Mouse (Mus musculus) brain, adult 2 months (tissue): ENCODE results near the gene Pdzk1.

Source experiments
- DNase-seq: peaks from one replicate; pipeline ENCODE4 v3.0.0; 2011; ENCODE audit warnings: low read depth, low spot score

The Pdzk1 gene

DNA sequence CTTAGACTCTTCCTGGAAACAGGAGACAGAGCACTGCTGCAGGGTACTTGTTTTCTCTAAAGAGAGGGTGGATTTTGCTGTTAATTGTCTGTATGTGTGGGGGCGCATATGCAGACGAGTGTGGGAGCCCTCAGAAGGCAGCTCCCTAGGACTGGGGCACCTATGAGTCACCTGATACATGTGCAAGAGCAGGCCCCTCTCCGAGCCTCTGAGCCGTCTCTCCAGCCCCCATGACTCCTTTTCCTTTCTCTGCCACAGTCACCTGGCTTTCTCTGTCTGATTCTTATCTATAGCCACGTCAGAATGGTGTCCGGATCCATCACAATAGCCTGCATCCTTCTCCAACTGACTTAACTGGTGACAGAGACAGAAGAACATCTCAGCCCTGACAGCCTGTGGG is 52.5 kb downstream of the Pdzk1 start:
- DNase-seq, result peak; percentile 70

DNA sequence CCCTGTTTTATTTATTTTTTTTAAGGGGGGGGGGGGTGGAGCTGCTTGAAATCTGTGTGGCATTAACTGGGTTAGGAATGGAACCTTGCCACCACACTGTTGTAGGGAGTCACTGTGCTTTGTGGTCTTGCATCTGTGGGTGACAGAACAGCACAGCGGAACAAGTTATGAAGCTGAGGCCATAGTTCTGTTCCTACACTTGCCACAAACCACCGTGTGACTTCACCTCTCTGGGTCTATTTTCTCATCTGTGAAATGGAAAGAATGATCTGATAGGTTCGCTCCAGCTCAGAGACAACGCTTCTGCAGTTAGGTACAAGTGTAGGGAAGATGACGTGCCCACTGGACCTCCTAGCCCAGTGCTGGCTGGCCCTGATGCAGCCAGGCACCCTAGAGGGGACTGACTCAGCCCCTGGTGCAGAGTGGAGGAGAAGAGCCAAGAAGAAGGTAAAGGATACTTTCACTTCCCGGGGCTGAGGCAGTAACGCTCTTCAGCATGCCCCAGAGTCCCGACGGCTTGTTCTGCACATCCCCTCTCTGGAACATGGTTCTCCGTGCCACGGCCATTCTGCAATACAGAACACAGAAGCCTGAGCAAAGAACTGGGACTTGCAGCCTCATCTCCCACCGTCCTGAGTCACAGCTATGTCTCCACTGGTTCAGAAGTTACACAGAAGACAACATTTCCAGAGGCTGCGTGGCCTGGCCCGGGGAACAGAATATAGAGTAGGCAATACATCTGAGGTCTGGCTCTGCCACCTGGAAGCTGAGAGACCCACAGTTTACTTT is 53.2 kb downstream of the Pdzk1 start:
- DNase-seq, result no peak

DNA sequence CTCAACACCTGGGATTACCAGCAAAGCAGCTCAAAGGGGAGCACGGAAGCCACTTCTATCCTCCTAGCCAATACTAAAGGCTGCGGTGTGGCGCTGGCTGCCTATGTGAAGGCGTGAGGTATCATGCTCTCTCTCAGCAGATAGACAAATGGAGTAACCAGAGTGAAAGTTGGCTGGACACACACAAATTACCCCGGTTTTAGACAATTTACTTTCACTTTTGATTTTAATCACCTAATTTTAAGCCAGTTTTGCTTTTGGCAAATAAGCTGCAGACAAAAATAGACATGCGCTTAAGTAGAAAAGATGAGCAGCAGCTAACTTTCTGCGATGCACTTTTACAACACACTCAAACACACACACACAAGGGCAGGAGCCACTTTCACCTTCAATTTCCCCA is 54.6 kb downstream of the Pdzk1 start:
- DNase-seq, result no peak

DNA sequence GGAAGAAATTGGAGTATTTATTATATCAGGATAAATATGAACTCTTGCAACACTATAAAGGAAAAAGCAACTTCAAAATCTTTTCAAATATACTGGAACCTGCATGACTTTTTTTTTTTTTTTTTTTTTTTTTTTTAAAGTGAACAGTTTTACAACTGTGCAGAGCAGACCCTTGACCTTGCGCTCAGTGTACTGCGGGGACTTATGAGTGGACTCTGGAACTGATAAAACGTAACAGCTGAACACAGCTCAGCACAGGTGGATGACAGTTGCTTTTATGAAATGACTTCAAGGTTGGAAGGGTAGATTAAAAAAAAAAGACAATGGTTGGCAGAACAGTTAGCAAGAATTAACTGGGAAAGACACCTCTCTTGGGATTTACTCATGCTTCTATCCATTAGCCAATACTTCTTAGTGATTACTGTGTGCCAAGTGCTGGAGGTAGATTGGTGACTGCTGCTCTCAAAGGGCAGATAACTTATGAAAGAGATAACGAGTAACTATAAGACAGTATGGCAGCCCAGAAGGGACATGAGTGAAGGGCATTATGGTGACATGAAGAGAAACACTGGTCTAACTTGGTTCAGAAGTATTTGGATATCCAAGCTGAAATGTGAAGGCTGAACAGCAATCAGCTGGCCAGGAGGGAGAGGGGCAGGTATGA is 73.4 kb downstream of the Pdzk1 start:
- no peak for DNase-seq

DNA sequence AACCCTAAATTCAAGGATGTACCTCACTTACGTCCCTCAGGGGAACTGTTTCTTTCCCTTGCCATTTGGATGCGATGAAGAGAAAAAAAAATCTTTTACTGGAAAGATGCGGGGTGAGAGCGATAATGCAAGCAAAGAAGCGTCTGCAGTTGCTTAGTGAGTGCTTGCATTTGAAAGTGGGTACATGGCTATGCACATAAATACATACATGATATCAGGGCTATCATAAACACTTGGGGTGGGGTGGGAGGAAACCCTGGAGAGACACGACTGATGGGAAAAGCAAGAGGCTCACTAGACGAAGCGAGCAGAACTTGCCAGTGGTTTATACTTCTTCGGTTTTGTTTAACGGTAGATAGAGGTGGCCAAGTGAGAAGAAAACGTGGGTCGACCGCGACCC is 75.3 kb downstream of the Pdzk1 start, which contains the start of gene Gja5:
Gja5 (plus strand) TSS at position 301 of the 400 bp plus-strand sequence.
- DNase-seq, result no peak

DNA sequence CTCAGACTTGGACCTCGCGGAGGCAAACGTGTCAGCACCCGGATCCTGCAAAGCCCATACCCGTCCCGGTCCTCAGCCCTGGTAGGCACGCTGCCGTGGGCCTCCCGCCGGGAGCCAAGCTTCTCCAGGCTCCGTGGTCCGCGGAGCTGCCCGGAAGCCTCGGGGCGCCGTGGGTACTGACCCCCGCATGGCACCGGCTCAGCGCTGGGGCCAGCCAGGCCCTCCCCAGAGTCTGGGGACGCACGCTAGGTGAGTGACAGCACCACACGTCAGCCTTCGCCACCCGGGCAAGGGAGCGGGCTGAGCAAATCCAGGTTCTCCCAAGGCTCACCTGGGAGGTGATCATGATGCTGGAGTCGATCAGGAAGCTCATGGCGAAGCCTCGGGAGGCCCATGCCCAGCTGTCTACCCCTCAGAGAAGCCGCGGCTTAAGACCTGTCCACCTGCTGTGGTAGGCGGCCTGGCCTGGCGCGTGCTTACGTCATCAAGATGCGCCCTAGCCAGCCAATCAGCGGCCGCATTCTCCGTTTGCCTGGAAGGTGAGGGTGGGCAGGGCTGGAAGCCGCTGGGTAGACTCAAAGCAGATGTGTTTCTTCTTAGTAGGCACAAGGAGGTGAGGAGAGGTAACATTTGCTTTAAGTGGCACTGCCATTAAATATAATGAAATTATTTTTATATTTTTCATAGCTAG is 75.9 kb downstream of the Pdzk1 start, which contains the start of gene Gpr89:
Gpr89 (minus strand) TSS at position 496 of the 691 bp plus-strand sequence.
- peak; percentile 97 for DNase-seq

DNA sequence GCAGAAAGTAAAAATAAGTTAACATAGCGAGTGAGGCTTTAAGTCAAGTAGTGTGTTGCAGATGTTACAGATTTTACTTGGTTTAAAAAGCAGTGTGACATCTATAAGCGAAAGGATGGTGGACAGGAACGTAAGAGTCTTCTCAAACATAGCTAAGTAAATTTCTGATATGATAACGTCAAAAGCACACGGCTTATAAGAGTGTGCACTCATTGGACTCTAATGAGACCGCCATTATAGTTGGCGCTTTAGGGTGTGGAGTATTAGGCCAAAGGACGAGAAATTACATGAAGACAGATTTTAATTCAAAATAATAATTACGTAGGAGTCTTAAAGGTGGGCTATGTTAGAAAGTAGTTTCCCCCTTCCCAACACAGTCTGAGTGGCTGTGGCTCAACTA is 76.5 kb downstream of the Pdzk1 start:
- no peak for DNase-seq
